Mouse (Mus musculus): ENCODE results near the gene Celf5. TPM values are rescaled to one million over a fixed set of nuclear protein-coding genes. Genes with fewer than 3 reads are reported as not detected.

Celf5 gene
- under 1 TPM; 0.38 to 0.99 TPM for total RNA-seq (2021)
- long read RNA-seq, experiment 1: 0 reads
- long read RNA-seq, experiment 2: 0 reads

DNA sequence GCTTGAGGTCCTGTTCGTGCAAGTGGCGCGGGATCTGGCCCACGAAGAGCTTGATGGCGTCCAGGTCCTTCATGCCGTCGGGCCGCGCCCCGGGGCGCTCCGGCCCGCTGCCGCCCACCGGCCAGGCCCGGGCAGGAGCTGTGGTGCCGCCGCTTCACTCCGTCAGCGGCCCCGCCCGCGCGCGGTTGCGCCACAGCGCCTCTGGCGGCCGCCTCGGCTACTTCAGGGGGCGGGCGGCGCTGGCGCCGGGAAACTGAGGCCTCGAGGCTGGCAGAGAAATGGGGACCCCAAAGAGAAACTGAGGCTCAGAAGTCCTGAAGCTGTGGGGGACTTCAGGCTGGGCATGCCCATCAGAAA lies at the start of gene Celf5:
TSS of gene Celf5 (minus strand) at position 177 of the 357 bp plus-strand sequence.
- peak; percentile 65 for DNase-seq

DNA sequence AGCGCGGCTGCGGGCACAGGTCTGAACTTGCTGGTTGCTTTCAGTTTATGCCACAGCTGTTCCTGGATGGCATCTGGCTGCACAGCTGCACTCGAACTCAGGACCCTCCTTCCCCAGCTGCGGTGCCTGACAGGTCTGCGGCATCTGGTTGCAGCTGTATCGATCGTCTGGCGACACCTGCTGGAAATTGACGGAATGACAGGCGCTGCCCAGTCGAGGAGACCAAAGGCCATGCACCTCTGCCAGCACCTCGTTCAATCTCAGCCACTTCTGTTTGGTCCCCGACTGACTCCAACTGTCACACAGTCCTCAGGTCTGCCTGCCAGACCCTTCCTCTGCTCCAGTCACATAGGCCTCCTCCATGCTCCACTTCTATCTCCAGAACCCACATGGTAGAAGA lies 44.3 kb upstream of the Celf5 start:
- peak; percentile 88 for DNase-seq

DNA sequence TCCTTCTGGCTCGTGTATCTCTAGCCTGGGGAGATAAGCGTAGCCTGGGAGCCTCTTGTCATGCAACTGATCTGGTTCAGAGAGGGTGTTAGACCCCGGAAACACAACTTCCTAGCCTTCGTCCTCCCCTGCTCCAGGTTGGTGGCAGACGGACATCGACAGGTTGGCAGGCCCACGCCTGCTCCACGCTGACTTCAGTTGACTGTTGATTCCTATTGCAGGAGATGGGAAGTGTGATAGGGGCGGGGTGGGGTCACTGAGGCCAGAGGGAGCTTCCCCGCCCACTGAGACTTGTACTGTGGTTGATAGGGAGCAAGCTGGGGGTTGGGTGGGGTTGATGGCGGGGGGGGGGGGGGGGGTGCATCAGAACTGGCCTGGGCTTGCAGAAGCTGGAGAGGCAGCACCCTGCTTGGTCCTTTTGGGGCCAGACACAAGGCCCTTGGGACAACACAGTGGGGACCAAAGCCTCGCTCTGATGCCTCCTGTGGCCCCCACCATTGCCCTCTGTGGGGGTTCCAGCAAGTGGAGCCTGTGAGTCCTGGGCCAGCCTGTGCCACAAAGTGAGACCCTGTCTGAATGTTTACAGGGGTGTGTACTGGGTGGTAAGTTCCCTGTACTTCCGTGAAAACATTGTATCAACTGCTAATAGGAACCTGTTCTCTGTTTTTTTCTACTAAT lies 42.6 kb upstream of the Celf5 start:
- DNase-seq: no peak

- DNase-seq: no peak
Observed at GRCm38 (mm10) chr10:81524051-81524605, 41.6 kb upstream of the Celf5 start, which contains the start of gene Gna15. Gene Gna15 (minus strand): TSS chr10:81524225.

GRCm38 (mm10) chr10:81523570-81523969 lies 41.1 kb upstream of the Celf5 start:
- no peak for DNase-seq

DNA sequence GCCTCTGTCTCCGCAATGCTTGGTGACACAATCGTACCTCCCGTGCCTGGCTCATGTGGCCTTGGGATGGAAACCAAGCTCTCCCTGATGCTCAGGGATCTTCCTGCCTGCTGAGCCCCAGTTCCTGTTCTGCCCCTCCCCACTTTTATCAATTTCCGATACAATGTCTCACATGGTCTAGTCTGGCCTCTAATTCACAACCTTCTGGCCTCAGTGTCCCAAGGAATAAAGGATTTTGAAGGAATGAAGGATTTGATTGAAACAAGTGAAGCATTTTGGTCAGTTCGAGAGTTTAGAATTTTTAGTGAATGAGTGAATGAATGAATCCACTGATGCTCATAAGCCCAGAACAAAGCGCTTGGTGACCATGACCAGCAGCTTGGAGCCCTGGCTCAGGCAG lies 40.6 kb upstream of the Celf5 start:
- no peak for DNase-seq

DNA sequence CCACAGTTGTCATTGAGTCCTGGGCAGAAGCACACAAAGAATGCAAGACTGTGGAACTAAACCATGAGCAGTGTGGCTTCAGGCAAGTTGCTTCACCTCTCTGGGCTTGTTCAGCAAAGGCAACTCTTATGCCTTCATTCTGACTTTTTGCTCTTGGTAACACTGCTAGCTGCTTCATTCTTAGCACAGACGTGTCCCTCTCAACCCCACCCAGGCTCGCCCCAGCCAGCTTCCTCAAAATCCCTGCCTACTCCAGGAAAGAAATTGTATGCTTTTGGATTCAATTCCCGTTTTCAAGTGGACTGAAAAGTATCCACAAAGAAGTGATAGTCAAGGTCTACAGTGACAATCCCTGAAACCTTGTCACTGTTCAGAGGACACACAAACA lies 37.5 kb upstream of the Celf5 start:
- DNase-seq: no peak

GRCm38 (mm10) chr10:81519227-81519977 lies 36.9 kb upstream of the Celf5 start:
- DNase-seq: no peak

- peak; percentile 79 for DNase-seq
Observed at GRCm38 (mm10) chr10:81518546-81518945, 36.0 kb upstream of the Celf5 start.

DNA sequence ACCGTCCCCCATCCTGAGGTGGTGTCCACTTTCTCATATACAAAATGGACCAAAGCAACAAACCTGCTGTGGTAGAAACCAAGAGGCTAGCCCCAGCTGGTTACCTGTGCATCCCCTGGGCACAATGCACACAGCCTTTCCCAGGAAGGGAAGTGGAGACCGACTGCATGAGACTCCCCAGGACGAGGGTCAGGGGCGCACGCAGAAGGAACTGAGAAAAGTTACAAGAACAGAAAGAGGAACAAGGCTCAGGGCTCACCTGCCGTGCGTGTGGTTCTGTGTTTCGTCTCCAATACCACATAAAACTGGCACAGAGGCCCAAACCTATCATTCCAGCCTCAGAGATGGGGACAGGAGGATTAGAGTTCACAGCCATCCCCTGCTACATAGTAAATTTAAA lies 34.7 kb upstream of the Celf5 start:
- no peak for DNase-seq

- DNase-seq: no peak
Observed at GRCm38 (mm10) chr10:81513798-81514197, 31.3 kb upstream of the Celf5 start.

DNA sequence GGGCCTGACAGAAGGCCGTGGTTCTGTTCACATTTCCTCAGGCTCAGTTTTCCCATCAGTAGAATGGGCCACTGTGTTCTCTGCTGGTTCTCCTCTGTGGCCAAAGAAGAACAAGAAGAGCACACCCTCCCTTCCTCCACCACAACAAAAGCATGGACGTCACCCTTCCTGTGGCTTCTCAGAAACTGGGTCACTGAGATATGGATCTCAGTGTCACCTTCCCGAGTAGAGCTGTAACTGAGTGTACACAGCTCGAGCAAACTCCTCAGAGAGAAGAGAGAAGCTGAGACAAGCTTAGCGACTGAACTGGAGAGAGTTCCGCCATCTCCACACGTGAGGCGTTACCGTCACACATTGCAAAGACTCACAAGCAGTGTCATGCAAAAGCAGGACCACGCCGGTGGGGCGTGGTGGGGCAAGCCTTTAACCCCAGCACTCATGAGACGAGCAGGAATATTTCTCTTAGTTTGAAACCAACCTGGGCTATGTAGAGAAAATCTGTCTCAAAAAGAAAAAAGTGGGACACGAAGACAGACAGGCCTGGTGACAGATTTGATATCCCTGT lies 27.8 kb upstream of the Celf5 start:
- no peak for DNase-seq

DNA sequence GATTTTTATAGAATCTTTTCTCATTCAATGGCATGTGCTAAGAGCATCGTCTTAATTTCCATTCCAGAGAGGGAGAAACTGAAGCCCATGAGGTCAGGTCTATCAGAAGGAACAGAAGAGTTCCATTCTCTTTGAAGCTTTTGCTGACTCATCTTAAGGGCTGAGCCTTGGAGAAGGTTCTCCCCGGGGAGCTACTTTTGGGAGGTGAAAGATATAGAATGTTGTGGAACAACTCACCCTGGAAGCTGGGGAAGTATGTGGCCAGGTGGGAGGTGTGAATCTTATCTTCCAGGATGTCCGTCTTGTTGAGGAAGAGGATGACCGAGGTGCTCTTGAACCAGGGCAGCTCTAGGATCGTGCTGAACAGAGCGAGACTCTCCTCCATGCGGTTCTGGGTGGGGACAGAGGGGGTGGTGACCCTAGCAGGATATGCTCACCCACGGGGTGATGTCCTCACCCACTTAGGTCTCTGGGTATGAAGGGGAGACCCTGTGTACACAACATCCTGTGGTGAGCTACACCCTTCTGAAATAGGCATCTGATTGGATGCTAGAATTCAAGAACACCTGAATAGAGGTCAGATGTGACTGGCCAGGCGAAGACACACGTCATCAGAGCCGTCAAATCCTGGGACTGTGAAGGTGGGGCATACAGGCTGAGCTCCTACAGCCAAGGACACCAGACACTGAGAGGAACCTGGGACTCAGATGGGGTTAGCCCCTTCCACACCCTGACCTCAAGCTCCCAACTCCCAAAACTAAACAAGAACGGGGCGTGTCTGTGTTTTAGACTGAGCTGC lies 25.4 kb upstream of the Celf5 start:
- no peak for DNase-seq

DNA sequence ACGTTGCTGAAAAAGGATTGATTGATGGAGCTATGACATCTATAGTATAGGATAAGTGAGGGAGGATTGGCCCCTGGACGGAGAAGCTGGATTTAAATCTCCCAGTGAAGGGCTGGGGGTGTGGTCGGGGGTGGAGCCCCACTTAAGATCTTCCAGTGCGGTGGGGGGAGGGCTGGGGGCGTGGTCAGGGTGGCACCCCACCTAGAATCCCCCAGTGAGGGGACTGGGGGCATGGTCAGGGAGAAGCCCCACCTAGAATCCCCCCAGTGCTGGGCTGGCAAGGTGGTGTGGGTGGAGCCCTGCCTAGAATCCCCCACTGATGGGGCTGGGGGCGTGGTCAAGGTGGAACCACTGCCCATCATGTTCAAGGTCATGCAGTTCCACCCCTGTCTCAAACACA lies 24.6 kb upstream of the Celf5 start:
- DNase-seq: no peak

DNA sequence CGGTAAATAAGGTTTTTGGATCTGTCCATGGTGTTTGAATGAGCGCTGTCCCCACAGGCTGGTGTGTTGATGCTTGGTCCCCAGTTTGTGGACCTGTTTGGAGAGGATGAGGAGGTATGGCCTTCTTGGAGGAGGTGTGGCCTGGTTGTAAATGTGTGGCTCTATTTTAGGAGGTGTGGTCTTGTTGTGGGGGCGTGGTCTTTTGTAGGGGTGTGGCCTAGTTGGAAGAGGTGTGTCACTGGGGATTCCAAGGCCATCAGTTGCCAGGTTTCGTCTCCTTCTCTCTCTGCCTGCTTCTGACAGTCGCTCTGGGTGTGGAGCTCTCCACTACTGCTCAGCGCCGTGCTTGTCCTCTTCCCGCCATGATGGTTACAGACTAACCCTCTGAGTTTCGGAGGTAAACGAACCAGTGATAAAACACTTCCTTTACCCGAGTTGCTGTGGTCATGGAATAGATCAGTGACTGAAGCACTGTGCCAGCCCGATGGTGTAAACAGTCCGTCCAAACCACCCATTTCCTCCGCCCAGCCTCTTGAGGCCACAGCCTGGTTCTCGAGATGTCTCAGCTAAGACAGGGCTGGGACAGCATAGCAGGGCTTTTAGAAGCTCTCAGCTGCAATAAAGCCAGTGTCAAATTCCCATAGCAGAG lies 22.6 kb upstream of the Celf5 start:
- DNase-seq: no peak

DNA sequence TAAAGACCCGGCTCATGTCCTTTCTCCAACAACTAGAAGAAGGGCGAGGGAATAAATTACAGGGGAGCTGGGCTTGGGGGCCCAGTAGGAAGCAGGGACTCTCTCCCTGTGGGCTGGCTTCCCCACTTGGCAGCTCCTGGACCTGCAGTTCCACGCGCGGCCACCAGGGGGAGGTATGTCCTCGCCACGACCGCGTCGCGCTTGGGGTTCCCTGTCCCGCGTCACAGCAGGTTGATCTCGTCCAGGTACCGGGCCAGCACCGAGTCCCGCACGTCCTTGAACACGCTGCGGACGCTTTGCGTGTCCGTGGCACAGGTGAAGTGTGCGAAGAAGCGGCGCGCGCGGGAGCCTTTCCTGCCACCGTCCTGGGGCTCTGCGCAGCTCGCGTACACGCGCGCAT lies 20.1 kb upstream of the Celf5 start:
- DNase-seq: peak; percentile 95

DNA sequence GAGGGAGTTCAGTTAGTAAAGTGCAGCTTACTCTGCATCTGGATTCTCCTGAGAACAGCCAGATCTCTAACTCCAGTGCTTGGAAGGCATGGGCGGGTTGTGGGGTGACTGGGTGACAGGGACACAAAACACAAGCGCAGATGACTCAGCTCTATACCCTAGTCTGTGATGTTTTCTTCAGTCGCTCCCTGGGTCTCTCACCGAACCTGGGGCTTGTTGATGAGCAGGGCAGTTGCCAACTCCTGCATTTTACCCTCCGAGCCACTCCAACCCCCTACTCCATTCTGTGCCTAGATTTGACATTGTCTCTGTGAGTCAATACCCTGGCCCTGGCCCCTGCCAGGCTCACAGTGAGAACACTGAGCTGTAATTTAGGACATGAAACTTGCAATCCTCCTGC lies 19.4 kb upstream of the Celf5 start:
- no peak for DNase-seq

DNA sequence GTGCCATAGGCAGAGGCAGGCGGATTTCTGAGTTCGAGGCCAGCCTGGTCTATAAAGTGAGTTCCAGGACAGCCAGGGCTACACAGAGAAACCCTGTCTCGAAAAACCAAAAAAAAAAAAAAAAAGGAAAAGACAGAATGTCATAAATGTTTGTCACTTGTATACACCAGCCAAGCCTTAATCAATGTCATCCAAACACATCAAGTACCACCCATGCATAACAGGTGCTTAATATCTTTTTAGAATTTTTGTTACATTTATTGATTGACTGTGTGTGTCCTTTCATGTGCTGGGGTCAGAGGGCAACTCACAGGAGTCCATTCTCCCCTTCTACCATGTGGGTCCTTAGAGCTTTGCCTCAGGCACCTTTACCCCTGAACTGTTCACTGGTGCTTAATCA lies 17.5 kb upstream of the Celf5 start, which contains the start of gene S1pr4:
TSS of gene S1pr4 (minus strand) at position 101 of the 400 bp plus-strand sequence.
- no peak for DNase-seq

GRCm38 (mm10) chr10:81499250-81499901 lies 16.9 kb upstream of the Celf5 start:
- DNase-seq: no peak

DNA sequence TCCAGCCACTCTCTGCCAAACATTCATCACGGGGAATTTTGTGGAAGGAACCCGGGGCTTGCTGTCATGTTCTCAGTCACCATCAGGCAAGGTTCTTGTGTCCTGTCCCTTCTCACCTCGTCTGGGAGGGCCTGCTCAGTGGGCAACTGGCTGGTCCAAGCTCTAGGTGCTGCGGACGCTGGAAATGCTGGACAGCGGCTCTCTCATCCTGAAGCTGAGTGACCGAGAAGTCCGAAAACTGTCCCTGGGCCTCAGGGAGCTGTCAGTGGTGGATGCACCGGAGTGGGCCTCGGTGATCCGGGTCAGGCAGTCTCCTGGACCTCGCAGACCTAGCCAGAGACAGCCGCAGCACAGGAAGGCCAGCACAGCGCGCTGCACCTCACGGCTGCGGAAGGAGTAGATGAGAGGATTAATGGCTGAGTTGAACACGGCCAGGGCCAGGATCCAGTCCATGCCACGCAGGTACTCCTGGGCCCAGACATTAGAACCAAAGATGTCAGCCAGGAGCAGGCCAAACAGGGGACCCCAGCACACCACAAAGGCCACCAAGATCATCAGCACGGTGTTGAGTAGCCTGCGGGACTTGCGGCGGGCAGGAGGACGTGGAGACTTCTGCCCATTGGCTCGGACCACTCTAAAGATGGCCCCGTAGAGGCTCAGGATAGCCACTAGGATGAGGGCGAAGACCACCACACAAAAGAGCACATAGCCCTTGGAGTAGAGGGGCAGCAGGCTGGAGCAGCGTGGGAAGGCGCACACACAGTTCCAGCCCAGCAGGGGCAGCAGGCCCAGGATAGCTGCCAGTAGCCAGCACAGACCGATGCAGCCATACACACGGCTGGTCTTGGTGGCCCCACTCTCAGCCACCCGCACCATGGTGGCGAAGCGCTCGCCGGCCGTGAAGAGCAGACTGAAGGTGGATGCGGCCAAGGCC lies 16.1 kb upstream of the Celf5 start:
- no peak for DNase-seq

Data from gastrocnemius, postnatal 10 days (tissue).